Mouse (Mus musculus): Measurements from ENCODE around the gene Crocc2.
"Not testable (repeated sequence)": the region's sequence is repeated elsewhere in the genome, so short reads cannot be mapped to it uniquely, and the experiment has no call there.

DNA sequence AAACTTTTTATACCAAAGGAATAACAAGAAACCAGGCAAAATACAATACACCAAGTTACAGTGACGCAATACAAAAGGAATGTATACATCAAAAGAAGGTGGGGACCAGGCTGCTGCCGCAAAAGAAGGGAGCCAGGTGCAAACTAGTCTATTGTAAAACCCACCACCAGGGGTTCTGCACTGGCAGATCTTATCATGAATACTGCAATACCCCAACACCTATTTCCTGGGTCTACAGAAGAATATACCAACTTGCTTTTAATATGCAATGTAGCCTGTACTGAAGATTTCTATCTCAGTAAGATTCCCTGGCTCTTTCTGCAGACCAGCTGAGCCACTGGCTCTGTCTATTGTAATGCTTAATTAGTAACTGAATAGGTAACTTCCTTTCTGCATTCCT lies 28.9 kb downstream of the Crocc2 start:
- TF ChIP-seq CTCF (IDR thresholded peaks at IDR 0.05; ENCODE audit: borderline replicate concordance, insufficient read depth, low read length); POLR2A (IDR thresholded peaks at IDR 0.05; ENCODE audit: low read depth, low read length): not testable (repeated sequence)

Measured in embryonic fibroblast, embryonic 13.5 days (primary cell).